Mouse (Mus musculus) intestine, embryonic 16.5 days (tissue): ENCODE results near the gene Erich4. TPM values are rescaled to one million over a fixed set of nuclear protein-coding genes. Genes with fewer than 3 reads are reported as not detected.

Experiments
- ATAC-seq: fragments of 200-750 bp; cut with Nextera tagmentation; 2 replicates; pipeline ENCODE4 v1.8.0; 2017; ENCODE audit warnings: moderate TSS enrichment, moderate library complexity
- H3K27ac ChIP-seq: fragments of 300-500 bp; sonication (generic); 2 replicates; pipeline ENCODE4 v1.5.1; 2014; ENCODE audit warnings: mild to moderate bottlenecking, low read length
- H3K27me3 ChIP-seq: fragments of 300-500 bp; sonication (generic); replicated peaks from 2 replicates; pipeline ENCODE4 v1.6.1; 2014; ENCODE audit warnings: low read length, control low read depth, mixed read lengths; ENCODE audit not compliant: control insufficient read depth, insufficient read depth
- H3K36me3 ChIP-seq: fragments of 300-500 bp; sonication (generic); 2 replicates; pipeline ENCODE4 v1.6.1; 2014; ENCODE audit warnings: low read length, control low read depth; ENCODE audit not compliant: control insufficient read depth, insufficient read depth
- H3K4me1 ChIP-seq: fragments of 300-500 bp; sonication (generic); 2 replicates; pipeline ENCODE4 v1.6.1; 2014; ENCODE audit warnings: low read length, control low read depth, mixed read lengths; ENCODE audit not compliant: control insufficient read depth, insufficient read depth
- H3K4me2 ChIP-seq: fragments of 300-500 bp; sonication (generic); 2 replicates; pipeline ENCODE4 v1.6.1; 2014; ENCODE audit warnings: low read depth, low read length, control low read depth
- H3K4me3 ChIP-seq: fragments of 300-500 bp; sonication (generic); 2 replicates; pipeline ENCODE4 v1.5.1; 2014; ENCODE audit warnings: mild to moderate bottlenecking, low read length
- H3K9ac ChIP-seq: fragments of 300-500 bp; sonication (generic); 2 replicates; pipeline ENCODE4 v1.6.1; 2014; ENCODE audit warnings: low read depth, low read length
- H3K9me3 ChIP-seq: fragments of 300-500 bp; sonication (generic); 2 replicates; pipeline ENCODE4 v1.6.1; 2016; ENCODE audit warnings: low read length, control low read depth; ENCODE audit not compliant: control insufficient read depth
- WGBS: fragments of 180-500 bp; shearing (Covaris S2); extraction: QIAGEN DNeasy Blood & Tissue Kit; methylation state at CpG from one replicate; pipeline ENCODE4 v1.1.7; 2014; 5-methylcytosine and 5-hydroxymethylcytosine counted together
- polyA plus RNA-seq: library from polyadenylated mRNA; unstranded; fragments of >200 nt; fragmentation: Nextera tagmentation; extraction: Ambion mirVana; gene quantifications from 2 replicates; pipeline ENCODE4 v1.2.1, GENCODE M21; 2015

The Erich4 gene
- polyA plus RNA-seq, 1 experiment from 2014 or later: 31.8 TPM

GRCm38 (mm10) chr7:25625594-25626250 lies 10.0 kb upstream of the Erich4 start:
- Histone ChIP-seq H3K27me3 (no peaks in the 10 kb centered on the region), H3K27ac (no peak overlapping the region), H3K4me3 (no peak overlapping the region), H3K9ac (no peak overlapping the region), H3K9me3 (no peaks in the 10 kb centered on the region), H3K4me2 (no peak overlapping the region), H3K36me3 (peaks cover 16% of the 10 kb centered on the region; the same call in 1 of the 2 replicates), H3K4me1 (peaks cover 24% of the 10 kb centered on the region)
- WGBS: 80% methylated on average over 10 of the region's 10 CpGs
- ATAC-seq: no peak

- H3K4me1 ChIP-seq: peaks cover 28% of the 10 kb centered on the region
- 68% methylated on average over 5 of the region's 5 CpGs for WGBS
- no peaks in the 10 kb centered on the region for H3K27me3 ChIP-seq
- H3K4me3 ChIP-seq: no peak overlapping the region
- no peaks in the 10 kb centered on the region for H3K9me3 ChIP-seq
- H3K9ac ChIP-seq: no peak overlapping the region
- peaks cover 16% of the 10 kb centered on the region; the same call in 1 of the 2 replicates for H3K36me3 ChIP-seq
- H3K27ac ChIP-seq: no peak overlapping the region
- H3K4me2 ChIP-seq: no peak overlapping the region
- ATAC-seq: no peak
These were observed 9.2 kb upstream of the Erich4 start for GRCm38 (mm10) chr7:25624851-25625250.

GRCm38 (mm10) chr7:25623857-25624370 lies 8.2 kb upstream of the Erich4 start:
- H3K4me2 ChIP-seq: no peak overlapping the region
- H3K4me3 ChIP-seq: no peak overlapping the region
- H3K9me3 ChIP-seq: no peaks in the 10 kb centered on the region
- peaks cover 13% of the 10 kb centered on the region; the same call in 1 of the 2 replicates for H3K36me3 ChIP-seq
- H3K9ac ChIP-seq: no peak overlapping the region
- no peak overlapping the region for H3K27ac ChIP-seq
- no peak for ATAC-seq
- peaks cover 29% of the 10 kb centered on the region for H3K4me1 ChIP-seq
- no peaks in the 10 kb centered on the region for H3K27me3 ChIP-seq
- 92% methylated on average over 11 of the region's 11 CpGs for WGBS

GRCm38 (mm10) chr7:25620751-25621150 lies 5.1 kb upstream of the Erich4 start:
- WGBS: 91% methylated on average over 11 of the region's 11 CpGs
- no peaks in the 10 kb centered on the region for H3K9me3 ChIP-seq
- H3K4me2 ChIP-seq: no peak overlapping the region
- peaks cover 13% of the 10 kb centered on the region; the same call in 1 of the 2 replicates for H3K36me3 ChIP-seq
- no peak overlapping the region for H3K27ac ChIP-seq
- H3K4me1 ChIP-seq: peaks cover 7% of the 10 kb centered on the region; the same call in 1 of the 2 replicates
- H3K9ac ChIP-seq: no peak overlapping the region
- H3K4me3 ChIP-seq: no peak overlapping the region
- ATAC-seq: no peak
- H3K27me3 ChIP-seq: no peaks in the 10 kb centered on the region

GRCm38 (mm10) chr7:25620101-25620500 lies 4.4 kb upstream of the Erich4 start:
- Histone ChIP-seq H3K9ac (no peak overlapping the region; the same call in 1 of the 2 replicates), H3K4me2 (peak overlapping the region; percentile 67), H3K36me3 (0 out of 2 replicates have a peak, but pooled peaks cover 7% of the 10 kb centered on the region)

GRCm38 (mm10) chr7:25619722-25619991 lies 4.0 kb upstream of the Erich4 start:
- no peaks in the 10 kb centered on the region for H3K9me3 ChIP-seq
- WGBS: 14% methylated on average over 5 of the region's 5 CpGs
- H3K27me3 ChIP-seq: no peaks in the 10 kb centered on the region
- no peak for ATAC-seq
- H3K4me2 ChIP-seq: peak overlapping the region; percentile 67
- H3K4me1 ChIP-seq: peaks cover 7% of the 10 kb centered on the region; the same call in 1 of the 2 replicates
- peak overlapping the region; percentile 71; the same call in 1 of the 2 replicates for H3K27ac ChIP-seq
- H3K36me3 ChIP-seq: 0 out of 2 replicates have a peak, but pooled peaks cover 7% of the 10 kb centered on the region
- H3K9ac ChIP-seq: peak overlapping the region; percentile 75
- peak overlapping the region; percentile 79 for H3K4me3 ChIP-seq

More at GRCm38 (mm10) chr7:25620101-25620500, 4.4 kb upstream of the Erich4 start:
- no peaks in the 10 kb centered on the region for H3K27me3 ChIP-seq
- no peak overlapping the region for H3K27ac ChIP-seq
- ATAC-seq: no peak
- peaks cover 7% of the 10 kb centered on the region; the same call in 1 of the 2 replicates for H3K4me1 ChIP-seq
- H3K4me3 ChIP-seq: peak overlapping the region; percentile 79
- no peaks in the 10 kb centered on the region for H3K9me3 ChIP-seq
- WGBS: 93% methylated on average over 5 of the region's 5 CpGs

GRCm38 (mm10) chr7:25618865-25619721 lies 3.4 kb upstream of the Erich4 start, which contains the start of gene Dmac2:
Gene Dmac2, plus strand, starts transcription at chr7:25619414.
- peak; percentile 85 for ATAC-seq
- Histone ChIP-seq H3K4me3 (peak within 1 kb of the TSS; percentile 79), H3K36me3 (0 out of 2 replicates have a peak, but pooled peaks cover 7% of the 10 kb centered on the region), H3K27ac (peak within 1 kb of the TSS; percentile 71), H3K4me1 (peaks cover 7% of the 10 kb centered on the region; the same call in 1 of the 2 replicates), H3K4me2 (peak within 1 kb of the TSS; percentile 67), H3K9me3 (no peaks in the 10 kb centered on the region), H3K27me3 (no peaks in the 10 kb centered on the region), H3K9ac (peak within 1 kb of the TSS; percentile 75)
- WGBS: 1% methylated on average over 53 of the region's 53 CpGs

- Histone ChIP-seq H3K36me3 (0 out of 2 replicates have a peak, but pooled peaks cover 3% of the 10 kb centered on the region), H3K27ac (no peak overlapping the region), H3K9me3 (no peaks in the 10 kb centered on the region), H3K4me2 (no peak overlapping the region), H3K4me1 (peaks cover 7% of the 10 kb centered on the region; the same call in 1 of the 2 replicates), H3K27me3 (no peaks in the 10 kb centered on the region), H3K9ac (no peak overlapping the region), H3K4me3 (no peak overlapping the region)
- ATAC-seq: no peak
- 86% methylated on average over 10 of the region's 10 CpGs for WGBS
These were observed 1.9 kb upstream of the Erich4 start for GRCm38 (mm10) chr7:25617376-25618160.
